Mouse (Mus musculus) midbrain, embryonic 13.5 days (tissue): ENCODE measurements around the gene Cntn5. TPM values are rescaled to one million over a fixed set of nuclear protein-coding genes. Genes with fewer than 3 reads are reported as not detected.

Experiments used
- ATAC-seq: fragments of 200-750 bp; cut with Nextera tagmentation; 2 replicates; pipeline ENCODE4 v1.8.0; 2017; ENCODE audit warnings: mild to moderate bottlenecking, moderate TSS enrichment, moderate library complexity
- H3K27ac ChIP-seq: fragments of 300-500 bp; sonication (generic); 2 replicates; pipeline ENCODE4 v1.5.1; 2015; ENCODE audit warnings: inconsistent platforms, mild to moderate bottlenecking, moderate library complexity
- H3K27me3 ChIP-seq: fragments of 300-500 bp; sonication (generic); 2 replicates; pipeline ENCODE4 v1.6.1; 2015; ENCODE audit warnings: mild to moderate bottlenecking, inconsistent platforms
- H3K36me3 ChIP-seq: fragments of 300-500 bp; sonication (generic); 2 replicates; pipeline ENCODE4 v1.6.1; 2015; ENCODE audit warnings: mild to moderate bottlenecking, inconsistent platforms
- H3K4me1 ChIP-seq: fragments of 300-500 bp; sonication (generic); replicated peaks from 2 replicates; pipeline ENCODE4 v1.6.1; 2015; ENCODE audit warnings: inconsistent platforms
- H3K4me2 ChIP-seq: fragments of 300-500 bp; sonication (generic); replicated peaks from 2 replicates; pipeline ENCODE4 v1.6.1; 2015; ENCODE audit warnings: moderate library complexity, mild to moderate bottlenecking, inconsistent platforms
- H3K4me3 ChIP-seq: fragments of 300-500 bp; sonication (generic); replicated peaks from 2 replicates; pipeline ENCODE4 v1.5.1; 2015; ENCODE audit warnings: mild to moderate bottlenecking, inconsistent platforms
- H3K9ac ChIP-seq: fragments of 300-500 bp; sonication (generic); replicated peaks from 2 replicates; pipeline ENCODE4 v1.6.1; 2015; ENCODE audit warnings: mild to moderate bottlenecking, inconsistent platforms
- H3K9me3 ChIP-seq: fragments of 300-500 bp; sonication (generic); 2 replicates; pipeline ENCODE4 v1.6.1; 2016; ENCODE audit warnings: mild to moderate bottlenecking, inconsistent platforms
- WGBS: fragments of 180-500 bp; shearing (Covaris S2); methylation state at CpG from one replicate; pipeline ENCODE4 v1.1.7; 2015; 5-methylcytosine and 5-hydroxymethylcytosine counted together
- polyA plus RNA-seq: library from polyadenylated mRNA; unstranded; fragments of >200 nt; fragmentation: Nextera tagmentation; extraction: Ambion mirVana; gene quantifications from 2 replicates; pipeline ENCODE4 v1.2.1, GENCODE M21; 2015

The Cntn5 gene
- polyA plus RNA-seq, 1 experiment from 2014 or later: 7.7 TPM

- Histone ChIP-seq H3K4me3 (no peak overlapping the region), H3K9me3 (no peaks in the 10 kb centered on the region), H3K4me2 (no peak overlapping the region), H3K4me1 (no peaks in the 10 kb centered on the region), H3K27ac (no peak overlapping the region), H3K27me3 (no peaks in the 10 kb centered on the region), H3K9ac (no peak overlapping the region), H3K36me3 (no peaks in the 10 kb centered on the region)
- no peak for ATAC-seq
- WGBS: 67% methylated on average over 3 of the region's 3 CpGs
These were observed 955.2 kb downstream of the Cntn5 start for GRCm38 (mm10) chr9:9949346-9949745.

- WGBS: 86% methylated on average over 1 of the region's 1 CpGs
- ATAC-seq: no peak
- Histone ChIP-seq H3K27me3 (no peaks in the 10 kb centered on the region), H3K9me3 (no peaks in the 10 kb centered on the region), H3K27ac (no peak overlapping the region), H3K4me2 (no peak overlapping the region), H3K4me3 (no peak overlapping the region), H3K9ac (no peak overlapping the region), H3K36me3 (no peaks in the 10 kb centered on the region), H3K4me1 (no peaks in the 10 kb centered on the region)
These were observed 959.7 kb downstream of the Cntn5 start for GRCm38 (mm10) chr9:9944872-9945271.

GRCm38 (mm10) chr9:9937444-9938436, 966.8 kb downstream of the Cntn5 start:
- H3K36me3 ChIP-seq: no peaks in the 10 kb centered on the region
- H3K4me1 ChIP-seq: no peaks in the 10 kb centered on the region
- H3K27me3 ChIP-seq: no peaks in the 10 kb centered on the region
- 92% methylated on average over 1 of the region's 1 CpGs for WGBS
- H3K9ac ChIP-seq: no peak overlapping the region
- no peaks in the 10 kb centered on the region for H3K9me3 ChIP-seq
- H3K4me2 ChIP-seq: no peak overlapping the region
- H3K27ac ChIP-seq: no peak overlapping the region
- no peak overlapping the region for H3K4me3 ChIP-seq
- ATAC-seq: no peak

GRCm38 (mm10) chr9:9920580-9920979, 984.0 kb downstream of the Cntn5 start:
- no peaks in the 10 kb centered on the region for H3K27me3 ChIP-seq
- 84% methylated on average over 3 of the region's 3 CpGs for WGBS
- no peak for ATAC-seq
- no peak overlapping the region for H3K27ac ChIP-seq
- no peaks in the 10 kb centered on the region; the same call in 1 of the 2 replicates for H3K9me3 ChIP-seq
- no peaks in the 10 kb centered on the region; the same call in 1 of the 2 replicates for H3K4me1 ChIP-seq
- no peak overlapping the region for H3K9ac ChIP-seq
- no peaks in the 10 kb centered on the region for H3K36me3 ChIP-seq
- H3K4me2 ChIP-seq: no peak overlapping the region
- no peak overlapping the region for H3K4me3 ChIP-seq

GRCm38 (mm10) chr9:9899070-9899469, 1005.5 kb downstream of the Cntn5 start:
- Histone ChIP-seq H3K27me3 (no peaks in the 10 kb centered on the region), H3K36me3 (no peaks in the 10 kb centered on the region), H3K4me2 (no peak overlapping the region), H3K4me1 (no peaks in the 10 kb centered on the region), H3K9me3 (no peaks in the 10 kb centered on the region), H3K9ac (no peak overlapping the region), H3K27ac (no peak overlapping the region), H3K4me3 (no peak overlapping the region)
- peak; percentile 50; the same call in 1 of the 2 replicates for ATAC-seq
- WGBS: 67% methylated on average over 5 of the region's 5 CpGs

- Histone ChIP-seq H3K4me2 (no peak overlapping the region), H3K9ac (no peak overlapping the region), H3K27me3 (no peaks in the 10 kb centered on the region), H3K4me1 (no peaks in the 10 kb centered on the region), H3K27ac (no peak overlapping the region), H3K9me3 (no peaks in the 10 kb centered on the region), H3K36me3 (no peaks in the 10 kb centered on the region), H3K4me3 (no peak overlapping the region)
- WGBS: 83% methylated on average over 6 of the region's 6 CpGs
- ATAC-seq: no peak
These were observed 1018.4 kb downstream of the Cntn5 start for GRCm38 (mm10) chr9:9886210-9886609.

- no peak for ATAC-seq
These were observed 1021.7 kb downstream of the Cntn5 start for GRCm38 (mm10) chr9:9882779-9883383.

GRCm38 (mm10) chr9:9872112-9873035, 1032.2 kb downstream of the Cntn5 start:
- WGBS: 24% methylated on average over 7 of the region's 7 CpGs
- H3K9me3 ChIP-seq: no peaks in the 10 kb centered on the region
- no peak overlapping the region for H3K4me3 ChIP-seq
- no peaks in the 10 kb centered on the region for H3K36me3 ChIP-seq
- no peak overlapping the region for H3K27ac ChIP-seq
- ATAC-seq: peak; percentile 67
- no peaks in the 10 kb centered on the region for H3K4me1 ChIP-seq
- no peaks in the 10 kb centered on the region for H3K27me3 ChIP-seq
- H3K4me2 ChIP-seq: no peak overlapping the region
- no peak overlapping the region for H3K9ac ChIP-seq

More at GRCm38 (mm10) chr9:9882779-9883383, 1021.7 kb downstream of the Cntn5 start:
- Histone ChIP-seq H3K4me2 (no peak overlapping the region), H3K27ac (no peak overlapping the region), H3K9me3 (no peaks in the 10 kb centered on the region), H3K36me3 (no peaks in the 10 kb centered on the region), H3K9ac (no peak overlapping the region), H3K4me3 (no peak overlapping the region), H3K4me1 (no peaks in the 10 kb centered on the region), H3K27me3 (no peaks in the 10 kb centered on the region)
- 76% methylated on average over 8 of the region's 8 CpGs for WGBS

GRCm38 (mm10) chr9:9860631-9861030, 1043.9 kb downstream of the Cntn5 start:
- Histone ChIP-seq H3K36me3 (no peaks in the 10 kb centered on the region), H3K9me3 (no peaks in the 10 kb centered on the region), H3K4me1 (no peaks in the 10 kb centered on the region), H3K4me3 (no peak overlapping the region), H3K9ac (no peak overlapping the region), H3K4me2 (no peak overlapping the region), H3K27ac (no peak overlapping the region), H3K27me3 (no peaks in the 10 kb centered on the region)
- no peak for ATAC-seq
- WGBS: 85% methylated on average over 3 of the region's 3 CpGs

GRCm38 (mm10) chr9:9859323-9859722, 1045.3 kb downstream of the Cntn5 start:
- no peaks in the 10 kb centered on the region for H3K36me3 ChIP-seq
- no peaks in the 10 kb centered on the region for H3K4me1 ChIP-seq
- no peak overlapping the region for H3K4me2 ChIP-seq
- no peaks in the 10 kb centered on the region for H3K9me3 ChIP-seq
- no peak overlapping the region for H3K9ac ChIP-seq
- ATAC-seq: no peak
- H3K4me3 ChIP-seq: no peak overlapping the region
- H3K27ac ChIP-seq: no peak overlapping the region
- no peaks in the 10 kb centered on the region for H3K27me3 ChIP-seq
- WGBS: 69% methylated on average over 1 of the region's 1 CpGs

GRCm38 (mm10) chr9:9854791-9855190, 1049.8 kb downstream of the Cntn5 start:
- no peak for ATAC-seq
- Histone ChIP-seq H3K9me3 (no peaks in the 10 kb centered on the region), H3K9ac (no peak overlapping the region), H3K4me2 (no peak overlapping the region), H3K4me1 (no peaks in the 10 kb centered on the region), H3K4me3 (no peak overlapping the region), H3K27ac (no peak overlapping the region), H3K27me3 (no peaks in the 10 kb centered on the region), H3K36me3 (no peaks in the 10 kb centered on the region)
- WGBS: 53% methylated on average over 1 of the region's 1 CpGs
